Mouse (Mus musculus) embryonic fibroblast, embryonic 13.5 days (primary cell): Measurements from ENCODE around the gene Syndig1.

Experiments
- CTCF ChIP-seq: IDR thresholded peaks from 2 replicates; pipeline ENCODE4 v1.5.1; 2011; ENCODE audit warnings: mild to moderate bottlenecking, control low read depth, low read length, moderate library complexity, borderline replicate concordance; ENCODE audit not compliant: insufficient read depth
- POLR2A ChIP-seq: IDR thresholded peaks from 2 replicates; pipeline ENCODE4 v1.6.1; 2011; ENCODE audit warnings: low read depth, mild to moderate bottlenecking, control low read depth, low read length, moderate library complexity

DNA sequence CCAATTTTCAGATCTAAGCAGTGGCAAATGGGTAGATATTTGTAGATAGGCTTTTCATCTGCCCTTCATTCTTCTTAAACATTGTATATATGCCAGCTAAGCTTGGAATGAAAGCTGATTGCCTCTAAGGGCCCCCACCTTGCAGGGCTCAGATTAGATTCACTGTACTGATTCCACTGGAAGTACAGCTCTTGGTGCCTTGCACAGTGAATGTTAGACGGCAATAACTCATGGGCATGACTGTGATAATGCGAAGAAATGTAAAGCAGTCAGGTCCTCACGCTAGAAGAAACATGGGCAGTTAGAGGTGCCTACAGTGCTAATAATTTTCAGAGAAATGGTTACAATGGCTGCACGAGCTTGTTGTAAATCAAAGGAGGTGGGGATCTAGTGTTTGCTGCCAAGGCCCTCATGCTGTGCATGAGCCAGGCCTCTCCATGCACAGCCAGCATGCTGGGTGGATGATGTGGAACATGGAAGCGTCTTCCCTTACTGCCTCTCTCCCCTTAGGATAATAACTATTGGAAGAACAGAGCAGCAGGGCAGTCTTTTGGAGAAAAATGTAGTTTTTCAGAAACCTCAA is 167.5 kb downstream of the Syndig1 start:
- TF ChIP-seq CTCF (no peak), POLR2A (no peak)
